Mouse (Mus musculus) layer of hippocampus, adult 18-20 months (tissue): ENCODE measurements at regions not wholly inside any gene's neighbourhood (a gene's known extent, or its start where the extent isn't known, plus 50 kb on each side); places are given as distances from the start of the nearest gene placed in this dataset.

Source experiments
- DNase-seq, 2 experiments: peaks; one replicate each; pipeline ENCODE4 v3.0.0; 2022; ENCODE audit warnings: low spot score in 2 of 2

- DNase-seq, result no peak
Measured at GRCm38 (mm10) chr5:119280146-119280545, 390.3 kb upstream of the Tbx3 start.

- DNase-seq, result no peak
Measured at GRCm38 (mm10) chr5:119289808-119290207, 380.7 kb upstream of the Tbx3 start.

- DNase-seq, result no peak
Measured at GRCm38 (mm10) chr5:119292323-119292722, 378.1 kb upstream of the Tbx3 start.

- no peak for DNase-seq
Measured at GRCm38 (mm10) chr5:119292889-119293288, 377.6 kb upstream of the Tbx3 start.

DNA sequence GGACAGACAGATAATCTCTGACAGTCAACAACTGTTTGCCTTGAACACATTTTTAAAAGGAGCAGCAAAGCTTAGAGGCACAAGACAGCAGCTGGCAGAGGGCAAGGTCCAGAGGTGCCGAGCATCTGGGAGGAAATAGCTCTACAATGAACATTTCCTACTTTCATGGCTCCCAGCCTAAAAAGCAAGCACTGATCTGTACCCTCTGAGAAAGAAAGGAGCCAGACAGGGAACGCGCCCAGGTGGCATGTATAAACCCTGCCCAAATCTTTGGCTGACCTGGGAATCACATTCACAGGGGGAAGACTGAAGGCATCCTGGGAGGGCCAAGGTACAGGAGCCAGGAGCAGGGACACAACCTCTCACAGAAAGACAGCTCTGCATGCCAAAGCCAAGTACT lies 371.2 kb upstream of the Tbx3 start:
- no peak for DNase-seq

DNA sequence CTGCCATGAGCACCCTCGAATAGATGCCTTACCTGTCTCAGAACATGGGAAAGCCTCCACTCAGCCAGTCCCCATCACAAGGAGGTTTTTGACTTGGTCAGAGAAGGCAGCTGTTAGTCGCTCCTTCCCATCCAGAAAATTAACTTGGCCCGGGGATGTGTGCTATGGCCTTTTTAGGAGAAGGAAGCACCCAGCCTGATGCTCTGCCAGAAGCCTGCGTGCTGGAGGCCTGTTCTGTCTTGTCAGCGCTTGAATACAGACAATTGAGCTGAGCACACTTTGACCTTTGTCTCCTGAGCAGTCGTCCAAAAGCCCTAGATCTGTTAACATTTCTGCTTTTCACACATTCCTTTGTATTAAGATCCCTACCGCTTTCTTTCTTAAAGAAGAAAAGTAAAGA lies 370.4 kb upstream of the Tbx3 start:
- DNase-seq, result no peak

- no peak for DNase-seq
Measured at GRCm38 (mm10) chr5:119301539-119301938, 368.9 kb upstream of the Tbx3 start.

- no peak for DNase-seq
Measured at GRCm38 (mm10) chr5:119304721-119305120, 365.7 kb upstream of the Tbx3 start.

DNA sequence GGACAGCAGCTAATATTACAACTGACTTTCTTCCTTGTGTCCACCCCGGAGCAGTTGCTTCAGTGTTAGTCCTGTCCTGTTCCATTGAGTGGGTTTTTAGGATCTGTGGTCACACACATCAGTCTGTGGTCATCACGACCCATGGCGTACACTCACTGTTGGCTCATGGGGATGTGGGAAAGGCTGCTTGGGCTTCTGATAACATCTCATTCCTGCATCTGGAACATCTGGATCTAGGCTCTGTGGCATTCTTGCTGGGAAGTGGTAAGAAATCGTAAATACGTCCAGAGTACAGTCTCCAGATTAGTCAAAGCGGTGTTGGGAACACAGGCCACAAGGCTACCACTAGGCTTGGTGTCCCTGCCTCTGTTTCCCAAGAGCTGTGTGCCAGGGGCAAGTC lies 362.7 kb upstream of the Tbx3 start:
- no peak for DNase-seq

DNA sequence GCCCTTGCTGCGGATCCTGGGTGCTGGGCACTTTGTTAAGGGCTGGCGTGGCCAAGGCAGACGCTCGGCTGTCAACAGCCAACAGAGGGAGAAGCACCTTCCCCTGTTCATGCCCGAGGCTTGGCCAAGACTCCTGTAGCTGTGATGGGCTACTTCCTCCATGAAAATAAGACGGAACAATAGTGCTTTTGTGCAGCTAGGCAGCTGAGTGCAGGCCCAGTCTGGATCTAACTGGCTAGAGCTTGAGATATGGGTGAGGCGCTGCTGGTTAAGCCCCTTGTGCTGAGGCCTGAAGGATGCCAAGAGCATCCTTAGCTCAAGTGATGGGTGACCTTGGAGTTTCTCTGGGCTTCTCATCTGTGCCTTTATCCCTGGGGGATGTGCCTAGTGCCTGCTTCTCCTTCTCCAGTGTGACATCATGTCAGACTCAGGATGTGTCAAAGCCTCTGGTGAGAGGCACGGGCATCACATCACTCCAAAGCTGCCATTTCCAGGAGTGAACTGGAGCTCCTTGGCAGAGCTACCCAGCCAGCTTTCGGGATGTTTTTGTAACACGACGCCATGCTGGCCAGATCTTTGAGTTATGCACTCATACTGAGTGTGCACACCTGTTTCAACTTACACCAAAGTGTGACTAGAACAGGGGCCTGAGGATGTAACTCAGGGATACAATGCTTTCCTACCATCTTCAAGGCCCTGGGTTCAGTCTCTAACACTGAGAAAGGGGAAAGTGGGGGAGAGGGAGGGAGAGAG lies 360.1 kb upstream of the Tbx3 start:
- DNase-seq, result no peak

DNA sequence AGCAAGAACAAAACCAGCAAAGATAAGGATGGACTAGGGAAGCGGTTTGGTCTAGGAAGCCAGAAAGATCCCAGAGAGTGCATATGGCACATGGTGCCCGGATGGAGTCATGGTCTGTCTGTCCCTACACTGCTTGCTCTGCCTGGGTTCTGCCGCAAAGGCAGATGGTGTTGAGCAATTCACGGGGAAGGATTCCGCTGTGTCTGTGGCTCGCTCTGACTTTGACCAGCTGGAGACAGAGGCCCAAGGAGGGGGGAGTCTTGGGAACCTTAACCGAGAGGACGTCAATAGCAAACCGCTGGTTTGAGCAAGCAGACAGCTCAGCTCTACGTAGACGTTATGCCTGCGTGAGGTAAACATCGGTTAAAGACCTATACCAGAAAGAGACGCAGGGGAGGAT lies 357.7 kb upstream of the Tbx3 start:
- peak in 1 of 2 experiments; percentile 12 for DNase-seq

- no peak for DNase-seq
Measured at GRCm38 (mm10) chr5:119315149-119315548, 355.3 kb upstream of the Tbx3 start.

DNA sequence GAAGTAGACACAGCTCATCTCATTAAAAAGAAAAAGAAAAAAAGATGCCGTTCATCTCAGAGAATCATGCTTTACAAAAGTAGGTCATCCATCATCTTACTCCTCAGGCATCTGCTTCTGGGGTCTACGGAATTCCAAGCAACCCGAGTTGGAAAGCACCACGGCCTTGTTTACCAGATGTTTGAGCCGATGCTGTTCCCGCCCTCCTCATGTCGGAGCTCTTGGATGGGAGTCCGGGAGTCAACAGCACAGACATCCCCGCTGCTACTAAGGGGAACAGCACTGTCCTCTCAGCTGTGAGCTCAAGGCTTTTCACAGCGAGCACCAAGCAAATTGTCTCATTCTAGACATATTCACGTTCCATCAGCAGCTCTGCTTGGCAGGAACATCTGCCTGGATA lies 352.9 kb upstream of the Tbx3 start:
- DNase-seq, result no peak

- DNase-seq, result no peak
Measured at GRCm38 (mm10) chr5:119321368-119322144, 348.9 kb upstream of the Tbx3 start.

GRCm38 (mm10) chr5:119322411-119322810 lies 348.1 kb upstream of the Tbx3 start:
- DNase-seq, result no peak

DNA sequence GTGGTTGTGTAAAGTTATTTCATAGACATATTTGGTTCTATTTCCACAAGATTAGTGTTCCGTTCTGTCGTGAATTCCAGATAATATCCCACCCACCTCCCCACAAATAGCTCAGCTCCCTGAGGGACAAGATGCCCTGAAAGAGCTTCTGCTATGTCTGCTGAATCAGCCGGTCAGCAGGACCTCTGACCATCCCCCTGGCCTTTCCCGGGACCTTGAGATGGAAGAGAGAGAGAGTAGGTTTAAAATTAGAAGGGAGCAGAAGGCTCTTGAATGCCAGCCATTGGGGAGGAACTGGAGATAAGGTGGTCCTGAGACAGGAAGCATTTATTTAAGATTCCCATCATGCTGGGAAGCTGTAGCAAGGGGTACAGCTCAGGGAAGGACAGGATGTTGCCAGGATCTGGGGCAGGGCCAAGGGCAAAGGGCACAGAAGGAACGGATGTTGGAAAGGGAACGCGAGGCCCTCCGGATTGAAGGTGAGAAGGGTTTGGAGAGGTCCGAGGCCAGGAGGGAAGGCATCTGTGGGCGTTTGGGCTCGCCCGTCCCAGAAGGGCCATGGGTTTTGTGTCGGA lies 344.7 kb upstream of the Tbx3 start:
- no peak for DNase-seq

DNA sequence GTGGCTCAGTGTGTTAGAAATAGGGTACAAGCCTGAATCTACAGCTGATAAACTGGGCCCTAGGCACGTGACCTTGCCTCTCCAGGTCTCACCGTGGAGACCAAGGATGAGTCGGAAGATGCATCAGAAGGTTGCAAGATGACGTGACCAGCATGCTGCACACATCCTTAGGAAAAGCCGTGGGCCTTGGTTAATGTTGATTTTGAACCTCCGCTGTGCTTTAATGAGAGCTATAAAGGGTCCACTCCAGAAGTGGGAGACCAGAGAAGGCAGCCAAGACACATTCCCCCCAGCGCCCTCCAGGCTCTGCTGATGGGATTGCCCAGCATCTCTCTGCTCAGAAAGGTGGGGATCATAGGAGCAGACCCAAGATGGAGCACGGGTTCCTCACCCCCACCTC lies 343.6 kb upstream of the Tbx3 start:
- DNase-seq, result no peak

DNA sequence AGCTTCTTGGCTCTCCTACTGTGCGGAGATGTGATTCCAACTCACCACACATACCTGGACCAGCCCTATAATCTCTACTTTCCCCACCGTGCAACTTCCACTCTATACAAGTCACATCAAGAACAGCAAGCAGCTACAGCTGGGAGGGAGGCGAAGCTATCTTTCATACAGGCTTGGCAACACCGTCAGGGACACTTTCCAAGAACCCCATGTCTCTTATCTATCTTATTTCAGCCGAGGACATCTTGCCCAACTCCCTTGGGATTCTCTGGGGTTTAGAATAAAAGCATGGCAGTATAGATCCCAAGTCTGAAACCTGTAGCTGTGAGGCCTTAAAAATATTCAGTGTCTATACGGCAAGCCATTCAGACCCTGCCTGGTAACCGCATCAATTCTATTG lies 341.5 kb upstream of the Tbx3 start:
- DNase-seq, result no peak

DNA sequence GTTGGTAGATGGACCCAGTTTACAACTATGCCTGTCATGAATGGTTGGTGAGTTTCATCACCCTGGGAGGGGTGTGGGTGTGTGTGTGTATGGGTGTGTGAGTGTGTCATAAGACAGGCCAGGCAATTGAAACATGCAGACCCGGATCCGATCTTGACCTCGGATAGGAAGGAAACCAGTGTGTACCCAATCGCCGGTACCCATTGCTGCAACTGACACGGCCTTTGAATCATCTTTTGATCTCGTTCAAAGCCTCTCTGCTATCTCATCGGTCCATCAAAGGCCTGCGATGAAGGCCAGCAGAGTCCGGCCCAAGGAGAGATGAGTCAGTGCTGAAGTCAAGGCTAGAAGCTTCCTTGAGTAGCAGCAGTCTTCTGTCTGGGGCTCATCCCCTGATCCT lies 341.1 kb upstream of the Tbx3 start:
- DNase-seq, result no peak

DNA sequence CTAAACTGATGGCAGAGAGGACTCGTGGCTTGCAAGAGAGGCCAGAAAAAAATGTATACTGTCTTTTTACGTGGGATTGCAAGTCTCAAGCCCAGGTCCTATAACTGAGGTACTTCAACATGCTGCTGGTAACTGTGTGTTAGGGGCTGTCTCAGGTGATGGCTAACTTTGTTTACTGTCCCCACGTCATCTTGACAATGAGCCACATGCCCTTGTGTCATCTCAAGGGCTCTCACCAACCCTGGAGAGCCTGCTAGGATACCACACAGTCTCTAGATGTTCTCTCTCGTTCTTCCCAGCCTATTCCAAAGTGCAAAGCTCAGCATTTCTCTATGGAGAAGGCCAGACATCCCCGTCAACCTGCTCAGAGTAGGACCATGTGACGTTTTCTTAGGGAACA lies 340.6 kb upstream of the Tbx3 start:
- no peak for DNase-seq

DNA sequence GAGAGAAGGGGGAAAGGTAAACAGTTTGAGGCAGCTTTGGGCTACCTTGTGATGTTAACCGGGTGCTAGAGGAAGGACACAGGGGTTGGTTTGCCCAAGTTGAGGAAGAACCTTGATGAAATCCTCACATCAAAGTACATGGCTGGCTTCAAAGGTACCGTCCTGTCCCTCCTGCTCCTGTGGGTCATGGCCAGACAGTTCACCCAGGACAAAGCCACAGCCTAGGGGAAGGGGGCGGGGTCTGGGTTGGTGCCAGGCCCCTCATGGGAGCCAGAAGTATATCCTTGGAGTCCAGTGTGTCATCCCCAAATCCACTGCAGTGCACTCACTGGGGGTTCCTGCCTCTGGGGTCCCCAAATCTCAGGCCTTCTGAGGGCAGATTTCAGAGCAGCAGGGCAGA lies 339.0 kb upstream of the Tbx3 start:
- DNase-seq, result no peak

DNA sequence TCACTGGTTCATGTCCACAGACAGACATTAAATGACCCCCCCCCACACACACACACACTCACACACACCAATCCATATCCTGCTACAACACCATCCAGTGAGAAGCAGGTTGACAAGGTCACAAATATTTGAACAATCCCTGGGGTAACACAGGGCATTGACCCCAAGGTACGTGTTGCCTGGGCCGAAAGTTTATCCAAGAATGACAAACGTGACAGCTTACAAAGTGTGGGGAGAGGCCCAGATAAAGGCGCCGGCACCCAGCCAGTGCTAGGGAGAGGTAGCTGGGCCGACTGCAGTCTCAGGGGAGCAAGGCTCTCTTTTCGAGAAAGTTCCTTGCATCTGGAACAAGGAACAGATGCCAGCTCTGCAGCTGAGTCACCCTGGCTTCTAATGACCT lies 337.8 kb upstream of the Tbx3 start:
- DNase-seq, result no peak

DNA sequence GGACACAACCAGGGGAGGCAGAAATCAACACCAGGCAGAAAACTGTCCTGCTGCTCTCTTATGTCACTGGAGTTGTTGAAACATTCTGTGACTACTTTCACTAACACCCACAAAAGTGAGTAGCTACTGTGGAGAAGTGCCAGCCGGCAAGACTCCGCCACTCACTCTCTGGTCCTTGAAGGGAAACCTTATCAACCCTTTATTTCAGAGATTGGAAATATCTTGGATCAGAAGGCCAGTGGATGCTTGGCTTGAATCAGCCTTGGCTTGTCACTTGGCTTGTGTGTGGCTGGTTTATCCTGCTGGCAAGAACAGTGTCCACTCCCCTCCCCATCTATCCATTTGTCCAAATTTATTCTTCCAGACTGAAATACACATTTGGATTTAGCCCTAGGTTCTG lies 335.3 kb upstream of the Tbx3 start:
- DNase-seq, result no peak
